Mouse (Mus musculus): ENCODE results near the gene Taar4. TPM values are rescaled to one million over a fixed set of nuclear protein-coding genes. Genes with fewer than 3 reads are reported as not detected.
A peak's percentile ranks its signal among the peaks of the same experiment; 100 is the strongest.

Taar4 gene
- not detected in 2 replicates for polyA plus RNA-seq (2012; rRNA removed)

DNA sequence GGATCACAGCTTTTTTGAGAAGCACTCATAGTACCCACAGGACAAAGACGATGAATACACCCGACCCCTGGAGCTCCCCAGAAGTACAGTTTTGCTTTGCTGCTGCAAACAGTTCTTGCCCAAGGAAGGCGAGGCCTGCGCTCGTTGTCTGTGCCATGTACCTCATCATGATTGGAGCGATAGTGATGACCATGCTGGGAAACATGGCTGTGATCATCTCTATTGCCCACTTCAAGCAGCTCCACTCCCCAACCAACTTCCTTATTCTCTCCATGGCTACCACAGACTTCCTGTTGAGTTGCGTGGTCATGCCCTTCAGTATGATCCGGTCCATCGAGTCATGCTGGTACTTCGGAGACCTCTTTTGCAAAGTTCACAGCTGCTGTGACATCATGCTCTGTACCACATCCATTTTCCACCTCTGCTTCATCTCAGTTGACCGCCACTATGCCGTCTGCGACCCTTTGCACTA is at the start of gene Taar4:
TSS of gene Taar4 (plus strand) at position 51 of the 472 bp plus-strand sequence.
- H3K27ac ChIP-seq (ENCODE audit: insufficient read depth, low read length): no peak within 1 kb of the TSS
- no peak for DNase-seq (ENCODE audit: low read depth in 1 of 2, low spot score in 2 of 2)
- TF ChIP-seq POLR2A (IDR thresholded peaks at IDR 0.05; ENCODE audit: low read depth, low read length): no peak
- no peak for TF ChIP-seq CTCF (IDR thresholded peaks at IDR 0.05; ENCODE audit: extremely low read depth, insufficient read depth, insufficient read length, insufficient replicate concordance)
- H3K4me1 ChIP-seq (ENCODE audit: control insufficient read depth, insufficient read depth, insufficient read length): no peaks in the 10 kb centered on the region
- H3K27me3 ChIP-seq (ENCODE audit: control insufficient read depth, insufficient read depth, low read length): no peaks in the 10 kb centered on the region
- no peaks in the 10 kb centered on the region for H3K36me3 ChIP-seq (ENCODE audit: control insufficient read depth, insufficient read depth, low read length)
- no peak within 1 kb of the TSS for H3K4me3 ChIP-seq (ENCODE audit: extremely low read depth, insufficient read depth, insufficient read length)
- 73% methylated on average over 13 of the region's 13 CpGs for WGBS

DNA sequence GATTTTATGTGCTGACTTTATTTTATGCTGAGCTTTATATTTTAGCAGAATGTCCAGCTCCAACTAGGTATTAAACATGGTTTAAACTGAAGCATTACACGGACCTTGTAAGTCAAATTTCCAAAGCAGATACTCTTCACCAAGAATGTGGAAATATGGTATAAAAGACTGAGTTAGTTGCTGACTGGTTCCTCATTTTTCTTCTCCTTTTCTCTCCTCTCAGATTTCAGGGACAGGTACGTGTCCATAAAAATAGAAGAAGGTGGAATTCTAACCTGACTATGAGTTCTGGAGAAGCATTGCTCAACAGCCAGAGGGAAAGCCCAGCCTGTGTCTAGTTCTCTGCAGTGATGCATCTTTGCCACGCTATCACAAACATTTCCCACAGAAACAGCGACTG is 40.2 kb upstream of the Taar4 start, which contains the start of gene Taar1:
TSS of gene Taar1 (plus strand) at position 301 of the 400 bp plus-strand sequence.
- Histone ChIP-seq H3K27ac (ENCODE audit: insufficient read depth, low read length) (no peak within 1 kb of the TSS), H3K4me3 (ENCODE audit: extremely low read depth, insufficient read depth, insufficient read length) (no peak within 1 kb of the TSS), H3K4me1 (ENCODE audit: control insufficient read depth, insufficient read depth, insufficient read length) (no peaks in the 10 kb centered on the region), H3K27me3 (ENCODE audit: control insufficient read depth, insufficient read depth, low read length) (no peaks in the 10 kb centered on the region), H3K36me3 (ENCODE audit: control insufficient read depth, insufficient read depth, low read length) (no peaks in the 10 kb centered on the region)
- TF ChIP-seq CTCF (IDR thresholded peaks at IDR 0.05; ENCODE audit: extremely low read depth, insufficient read depth, insufficient read length, insufficient replicate concordance) (no peak), POLR2A (IDR thresholded peaks at IDR 0.05; ENCODE audit: low read depth, low read length) (no peak)
- WGBS: 76% methylated on average over 4 of the region's 4 CpGs
- no peak for DNase-seq (ENCODE audit: low read depth in 1 of 2, low spot score in 2 of 2)

- Histone ChIP-seq H3K27ac (ENCODE audit: insufficient read depth, low read length) (no peak overlapping the region), H3K36me3 (ENCODE audit: control insufficient read depth, insufficient read depth, low read length) (no peaks in the 10 kb centered on the region), H3K4me1 (ENCODE audit: control insufficient read depth, insufficient read depth, insufficient read length) (no peaks in the 10 kb centered on the region), H3K4me3 (ENCODE audit: extremely low read depth, insufficient read depth, insufficient read length) (no peak overlapping the region), H3K27me3 (ENCODE audit: control insufficient read depth, insufficient read depth, low read length) (no peaks in the 10 kb centered on the region)
- 86% methylated on average over 3 of the region's 3 CpGs for WGBS
- DNase-seq (ENCODE audit: low read depth in 1 of 2, low spot score in 2 of 2): no peak
- TF ChIP-seq CTCF (IDR thresholded peaks at IDR 0.05; ENCODE audit: extremely low read depth, insufficient read depth, insufficient read length, insufficient replicate concordance): no peak
- TF ChIP-seq POLR2A (IDR thresholded peaks at IDR 0.05; ENCODE audit: low read depth, low read length): no peak
Measured at GRCm38 (mm10) chr10:23922468-23922867, 37.8 kb upstream of the Taar4 start.

- no peak overlapping the region for H3K27ac ChIP-seq (ENCODE audit: insufficient read depth, low read length)
- no peaks in the 10 kb centered on the region for H3K4me1 ChIP-seq (ENCODE audit: control insufficient read depth, insufficient read depth, insufficient read length)
- no peaks in the 10 kb centered on the region for H3K36me3 ChIP-seq (ENCODE audit: control insufficient read depth, insufficient read depth, low read length)
- no peak for TF ChIP-seq POLR2A (IDR thresholded peaks at IDR 0.05; ENCODE audit: low read depth, low read length)
- no peak for TF ChIP-seq CTCF (IDR thresholded peaks at IDR 0.05; ENCODE audit: extremely low read depth, insufficient read depth, insufficient read length, insufficient replicate concordance)
- DNase-seq (ENCODE audit: low read depth in 1 of 2, low spot score in 2 of 2): no peak
- 79% methylated on average over 2 of the region's 2 CpGs for WGBS
- H3K4me3 ChIP-seq (ENCODE audit: extremely low read depth, insufficient read depth, insufficient read length): no peak overlapping the region
- H3K27me3 ChIP-seq (ENCODE audit: control insufficient read depth, insufficient read depth, low read length): no peaks in the 10 kb centered on the region
Measured at GRCm38 (mm10) chr10:23923941-23924340, 36.4 kb upstream of the Taar4 start.

- no peak overlapping the region for H3K4me3 ChIP-seq (ENCODE audit: extremely low read depth, insufficient read depth, insufficient read length)
Measured at GRCm38 (mm10) chr10:23937613-23938012, 22.7 kb upstream of the Taar4 start.

GRCm38 (mm10) chr10:23938312-23938711 is 22.0 kb upstream of the Taar4 start, which contains the start of gene Taar2:
TSS of gene Taar2 (plus strand) at chr10:23938572.
- no peak for DNase-seq (ENCODE audit: low read depth in 1 of 2, low spot score in 2 of 2)
- Histone ChIP-seq H3K27me3 (ENCODE audit: control insufficient read depth, insufficient read depth, low read length) (no peaks in the 10 kb centered on the region), H3K27ac (ENCODE audit: insufficient read depth, low read length) (no peak within 1 kb of the TSS), H3K36me3 (ENCODE audit: control insufficient read depth, insufficient read depth, low read length) (no peaks in the 10 kb centered on the region), H3K4me1 (ENCODE audit: control insufficient read depth, insufficient read depth, insufficient read length) (no peaks in the 10 kb centered on the region), H3K4me3 (ENCODE audit: extremely low read depth, insufficient read depth, insufficient read length) (no peak within 1 kb of the TSS)
- WGBS: 83% methylated on average over 6 of the region's 6 CpGs
- TF ChIP-seq POLR2A (IDR thresholded peaks at IDR 0.05; ENCODE audit: low read depth, low read length) (no peak), CTCF (IDR thresholded peaks at IDR 0.05; ENCODE audit: extremely low read depth, insufficient read depth, insufficient read length, insufficient replicate concordance) (no peak)

More at GRCm38 (mm10) chr10:23937613-23938012, 22.7 kb upstream of the Taar4 start:
- WGBS: 58% methylated on average over 4 of the region's 4 CpGs
- Histone ChIP-seq H3K27ac (ENCODE audit: insufficient read depth, low read length) (no peak overlapping the region), H3K27me3 (ENCODE audit: control insufficient read depth, insufficient read depth, low read length) (no peaks in the 10 kb centered on the region), H3K4me1 (ENCODE audit: control insufficient read depth, insufficient read depth, insufficient read length) (no peaks in the 10 kb centered on the region), H3K36me3 (ENCODE audit: control insufficient read depth, insufficient read depth, low read length) (no peaks in the 10 kb centered on the region)
- TF ChIP-seq POLR2A (IDR thresholded peaks at IDR 0.05; ENCODE audit: low read depth, low read length) (no peak), CTCF (IDR thresholded peaks at IDR 0.05; ENCODE audit: extremely low read depth, insufficient read depth, insufficient read length, insufficient replicate concordance) (no peak)
- no peak for DNase-seq (ENCODE audit: low read depth in 1 of 2, low spot score in 2 of 2)

DNA sequence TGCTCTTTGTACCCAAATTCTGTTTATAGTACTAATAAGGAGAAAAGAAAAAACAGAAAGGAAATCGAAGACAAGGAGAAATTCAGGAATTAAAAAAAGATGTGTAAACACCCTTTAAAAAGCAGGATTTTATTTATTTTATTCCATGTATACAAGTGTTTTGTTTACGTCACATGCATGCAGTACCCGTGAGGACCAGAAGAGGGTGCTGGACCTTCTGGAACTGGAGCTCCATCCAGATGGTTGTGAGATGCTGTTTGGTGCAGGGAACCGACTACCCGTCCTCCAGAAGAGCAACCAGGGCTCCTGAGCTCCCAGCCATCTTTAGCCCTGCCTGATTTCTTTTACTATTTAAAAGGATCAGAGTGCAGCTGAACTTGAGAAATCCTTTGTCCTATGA is 17.8 kb upstream of the Taar4 start:
- no peaks in the 10 kb centered on the region for H3K27me3 ChIP-seq (ENCODE audit: control insufficient read depth, insufficient read depth, low read length)

More for the DNA sequence above, 17.8 kb upstream of the Taar4 start:
- Histone ChIP-seq H3K4me1 (ENCODE audit: control insufficient read depth, insufficient read depth, insufficient read length) (no peaks in the 10 kb centered on the region), H3K27ac (ENCODE audit: insufficient read depth, low read length) (no peak overlapping the region), H3K4me3 (ENCODE audit: extremely low read depth, insufficient read depth, insufficient read length) (no peak overlapping the region), H3K36me3 (ENCODE audit: control insufficient read depth, insufficient read depth, low read length) (no peaks in the 10 kb centered on the region)
- 81% methylated on average over 5 of the region's 5 CpGs for WGBS
- no peak for DNase-seq (ENCODE audit: low read depth in 1 of 2, low spot score in 2 of 2)
- TF ChIP-seq POLR2A (IDR thresholded peaks at IDR 0.05; ENCODE audit: low read depth, low read length) (no peak), CTCF (IDR thresholded peaks at IDR 0.05; ENCODE audit: extremely low read depth, insufficient read depth, insufficient read length, insufficient replicate concordance) (0 out of 2 replicates have a peak, but pooled peaks have one; percentile 4)
